Mouse (Mus musculus): ENCODE results near the gene Oscar. TPM values are rescaled to one million over a fixed set of nuclear protein-coding genes. Genes with fewer than 3 reads are reported as not detected.

Oscar gene
- polyA plus RNA-seq (2012) = not detected in 2 replicates

- Histone ChIP-seq H3K9me3 (ENCODE audit: control insufficient read depth, low read length) (no peaks in the 10 kb centered on the region), H3K4me1 (ENCODE audit: control insufficient read depth) (peaks cover 31% of the 10 kb centered on the region), H3K27me3 (ENCODE audit: control insufficient read depth) (peaks cover 11% of the 10 kb centered on the region), H3K4me3 (replicated peaks) (peak within 1 kb of the TSS; percentile 86), H3K36me3 (ENCODE audit: control insufficient read depth) (peaks cover 25% of the 10 kb centered on the region)
- TF ChIP-seq GATA1 (IDR thresholded peaks at IDR 0.05; ENCODE audit: low read length) = no peak
- TF ChIP-seq TAL1 (IDR thresholded peaks at IDR 0.05; ENCODE audit: low read length) = no peak
These were observed at the start of gene Oscar for GRCm38 (mm10) chr7:3616057-3616388. Gene Oscar, minus strand, starts transcription at chr7:3616157.

- H3K9me3 ChIP-seq (ENCODE audit: control insufficient read depth, low read length) = no peaks in the 10 kb centered on the region
- TF ChIP-seq GATA1 (IDR thresholded peaks at IDR 0.05; ENCODE audit: low read length) = no peak
- TF ChIP-seq TAL1 (IDR thresholded peaks at IDR 0.05; ENCODE audit: low read length) = no peak
- H3K27me3 ChIP-seq (ENCODE audit: control insufficient read depth) = no peaks in the 10 kb centered on the region
- H3K4me3 ChIP-seq (replicated peaks) = peak within 1 kb of the TSS; percentile 76
- peaks cover 42% of the 10 kb centered on the region for H3K4me1 ChIP-seq (ENCODE audit: control insufficient read depth)
- H3K36me3 ChIP-seq (ENCODE audit: control insufficient read depth) = peaks cover 34% of the 10 kb centered on the region
These were observed 49.5 kb upstream of the Oscar start, which contains the start of gene Leng1 for GRCm38 (mm10) chr7:3665215-3666114. Gene Leng1, minus strand, starts transcription at chr7:3665840.

- Histone ChIP-seq H3K27me3 (ENCODE audit: control insufficient read depth) (no peaks in the 10 kb centered on the region), H3K36me3 (ENCODE audit: control insufficient read depth) (peaks cover 42% of the 10 kb centered on the region), H3K4me1 (ENCODE audit: control insufficient read depth) (peaks cover 42% of the 10 kb centered on the region), H3K9me3 (ENCODE audit: control insufficient read depth, low read length) (no peaks in the 10 kb centered on the region), H3K4me3 (replicated peaks) (peak overlapping the region; percentile 76)
- no peak for TF ChIP-seq GATA1 (IDR thresholded peaks at IDR 0.05; ENCODE audit: low read length)
- TF ChIP-seq TAL1 (IDR thresholded peaks at IDR 0.05; ENCODE audit: low read length) = no peak
These were observed 48.7 kb upstream of the Oscar start for GRCm38 (mm10) chr7:3664524-3665214.

- no peaks in the 10 kb centered on the region for H3K27me3 ChIP-seq (ENCODE audit: control insufficient read depth)
- no peak for TF ChIP-seq GATA1 (IDR thresholded peaks at IDR 0.05; ENCODE audit: low read length)
- no peak for TF ChIP-seq TAL1 (IDR thresholded peaks at IDR 0.05; ENCODE audit: low read length)
- no peaks in the 10 kb centered on the region for H3K9me3 ChIP-seq (ENCODE audit: control insufficient read depth, low read length)
- no peak overlapping the region for H3K4me3 ChIP-seq (replicated peaks)
- peaks cover 7% of the 10 kb centered on the region for H3K4me1 ChIP-seq (ENCODE audit: control insufficient read depth)
- peaks cover 100% of the 10 kb centered on the region for H3K36me3 ChIP-seq (ENCODE audit: control insufficient read depth)
These were observed 42.6 kb upstream of the Oscar start for GRCm38 (mm10) chr7:3658578-3658977.

- H3K36me3 ChIP-seq (ENCODE audit: control insufficient read depth) = peaks cover 100% of the 10 kb centered on the region
- H3K9me3 ChIP-seq (ENCODE audit: control insufficient read depth, low read length) = no peaks in the 10 kb centered on the region
- peaks cover 2% of the 10 kb centered on the region for H3K4me1 ChIP-seq (ENCODE audit: control insufficient read depth)
- H3K27me3 ChIP-seq (ENCODE audit: control insufficient read depth) = no peaks in the 10 kb centered on the region
- no peak overlapping the region for H3K4me3 ChIP-seq (replicated peaks)
- no peak for TF ChIP-seq TAL1 (IDR thresholded peaks at IDR 0.05; ENCODE audit: low read length)
- no peak for TF ChIP-seq GATA1 (IDR thresholded peaks at IDR 0.05; ENCODE audit: low read length)
These were observed 41.0 kb upstream of the Oscar start for GRCm38 (mm10) chr7:3656966-3657365.

GRCm38 (mm10) chr7:3646641-3647040 is 30.7 kb upstream of the Oscar start:
- Histone ChIP-seq H3K9me3 (ENCODE audit: control insufficient read depth, low read length) (no peaks in the 10 kb centered on the region), H3K4me1 (ENCODE audit: control insufficient read depth) (peaks cover 45% of the 10 kb centered on the region), H3K36me3 (ENCODE audit: control insufficient read depth) (peaks cover 62% of the 10 kb centered on the region), H3K4me3 (replicated peaks) (peak overlapping the region; percentile 83), H3K27me3 (ENCODE audit: control insufficient read depth) (no peaks in the 10 kb centered on the region)
- TF ChIP-seq GATA1 (IDR thresholded peaks at IDR 0.05; ENCODE audit: low read length) (no peak), TAL1 (IDR thresholded peaks at IDR 0.05; ENCODE audit: low read length) (no peak)

GRCm38 (mm10) chr7:3646188-3646587 is 30.2 kb upstream of the Oscar start:
- Histone ChIP-seq H3K4me1 (ENCODE audit: control insufficient read depth) (peaks cover 45% of the 10 kb centered on the region), H3K36me3 (ENCODE audit: control insufficient read depth) (peaks cover 62% of the 10 kb centered on the region), H3K9me3 (ENCODE audit: control insufficient read depth, low read length) (no peaks in the 10 kb centered on the region), H3K4me3 (replicated peaks) (peak overlapping the region; percentile 83), H3K27me3 (ENCODE audit: control insufficient read depth) (no peaks in the 10 kb centered on the region)
- no peak for TF ChIP-seq TAL1 (IDR thresholded peaks at IDR 0.05; ENCODE audit: low read length)
- TF ChIP-seq GATA1 (IDR thresholded peaks at IDR 0.05; ENCODE audit: low read length) = no peak

- Histone ChIP-seq H3K36me3 (ENCODE audit: control insufficient read depth) (peaks cover 62% of the 10 kb centered on the region), H3K4me3 (replicated peaks) (peak overlapping the region; percentile 83), H3K4me1 (ENCODE audit: control insufficient read depth) (peaks cover 45% of the 10 kb centered on the region), H3K9me3 (ENCODE audit: control insufficient read depth, low read length) (no peaks in the 10 kb centered on the region), H3K27me3 (ENCODE audit: control insufficient read depth) (no peaks in the 10 kb centered on the region)
- no peak for TF ChIP-seq GATA1 (IDR thresholded peaks at IDR 0.05; ENCODE audit: low read length)
- TF ChIP-seq TAL1 (IDR thresholded peaks at IDR 0.05; ENCODE audit: low read length) = no peak
These were observed 29.6 kb upstream of the Oscar start for GRCm38 (mm10) chr7:3645488-3646025.

Measured in erythroblast, embryonic 14.5 days (primary cell).